Mouse (Mus musculus): Measurements from ENCODE around the gene Mettl22. TPM values are rescaled to one million over a fixed set of nuclear protein-coding genes. Genes with fewer than 3 reads are reported as not detected.

Mettl22 gene
- polyA plus RNA-seq, 2 experiments = 8.6 to 9.0 TPM

DNA sequence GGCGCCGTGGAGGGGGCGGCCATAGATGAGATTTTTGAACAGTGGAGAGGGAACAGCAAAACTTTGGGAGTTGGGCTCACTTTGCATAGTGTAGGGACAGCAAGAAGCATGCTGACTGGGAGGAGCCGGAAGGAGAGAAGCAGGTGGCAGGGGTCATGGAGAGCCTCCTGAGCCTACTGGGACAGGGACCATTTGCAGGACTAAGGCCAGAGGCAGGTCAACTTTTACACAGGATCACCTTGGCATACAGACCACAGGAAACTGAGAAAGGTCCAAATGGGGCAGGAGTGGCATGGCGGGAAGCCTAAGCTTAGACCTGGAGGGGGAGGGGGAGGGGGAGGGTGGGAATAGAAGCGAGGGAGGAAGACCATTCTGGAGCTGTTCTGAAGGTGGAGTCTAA, 62.9 kb downstream of the Mettl22 start:
- Histone ChIP-seq H3K27me3 (ENCODE audit: control insufficient read depth, insufficient read depth, low read length) (no peaks in the 10 kb centered on the region), H3K4me3 (ENCODE audit: insufficient read depth in 1 of 2, low read depth in 2 of 2, low read length in 2 of 2) (no peak overlapping the region), H3K9ac (replicated peaks) (no peak overlapping the region), H3K9me3 (ENCODE audit: control insufficient read depth, low read length) (no peaks in the 10 kb centered on the region), H3K36me3 (replicated peaks; ENCODE audit: control insufficient read depth, insufficient read depth, low read depth) (no peaks in the 10 kb centered on the region), H3K27ac (no peak overlapping the region), H3K4me2 (ENCODE audit: low read depth) (no peak overlapping the region), H3K4me1 (replicated peaks; ENCODE audit: control insufficient read depth in 2 of 2, insufficient read depth in 2 of 2, low read length in 1 of 2) (peaks cover 0 to 2% of the 10 kb centered on the region in 2 experiments; a peak in 1 of 4 replicates)
- TF ChIP-seq EP300 (IDR thresholded peaks at IDR 0.05; ENCODE audit: low read depth) (no peak), CTCF (IDR thresholded peaks at IDR 0.05; ENCODE audit: low read depth) (no peak)
- 67% methylated on average over 6 of the region's 6 CpGs for WGBS (ENCODE audit: insufficient replicate concordance)
- DNase-seq (ENCODE audit: low read depth in 3 of 3, low spot score in 3 of 3) = no peak
- no peak for ATAC-seq (ENCODE audit: insufficient read depth)

DNA sequence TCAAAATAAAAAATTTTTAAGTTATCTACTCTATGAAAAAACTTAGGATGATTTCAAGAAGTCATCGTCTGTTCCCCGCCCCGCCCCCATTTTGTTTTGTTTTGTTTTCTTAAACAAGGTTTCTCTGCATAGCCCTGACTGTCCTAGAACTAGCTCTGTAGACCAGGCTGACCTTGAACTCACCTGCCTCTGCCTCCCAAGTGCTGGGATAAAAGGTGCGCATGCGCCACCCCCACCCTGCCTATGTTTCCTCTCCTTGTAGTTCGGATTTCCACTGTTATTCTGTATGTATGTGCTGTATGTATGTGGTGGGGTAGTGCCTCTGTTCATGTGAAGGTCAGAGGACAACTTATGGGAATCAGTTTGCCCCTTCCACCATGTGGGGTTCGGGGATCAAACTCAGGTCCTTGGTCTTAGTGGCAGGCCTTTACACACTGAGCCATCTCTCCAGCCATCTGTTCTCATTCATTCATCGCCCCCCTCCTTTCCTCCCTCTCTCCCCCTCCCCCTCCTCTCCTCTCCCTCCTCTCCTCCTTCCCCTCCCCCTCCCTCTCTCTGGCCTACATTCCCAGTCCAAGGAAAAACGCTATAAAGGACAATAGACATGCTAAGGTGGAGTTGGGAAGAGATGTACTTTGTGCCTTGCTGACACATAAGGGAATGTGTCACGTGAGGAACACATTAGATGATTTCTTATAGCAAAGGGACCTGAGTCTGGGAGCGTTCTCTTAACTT, 64.0 kb downstream of the Mettl22 start:
- Histone ChIP-seq H3K4me3 (ENCODE audit: insufficient read depth in 1 of 2, low read depth in 2 of 2, low read length in 2 of 2) (no peak overlapping the region), H3K27ac (no peak overlapping the region), H3K27me3 (ENCODE audit: control insufficient read depth, insufficient read depth, low read length) (no peaks in the 10 kb centered on the region), H3K4me1 (replicated peaks; ENCODE audit: control insufficient read depth in 2 of 2, insufficient read depth in 2 of 2, low read length in 1 of 2) (peaks cover 0 to 2% of the 10 kb centered on the region in 2 experiments; a peak in 1 of 4 replicates), H3K9ac (replicated peaks) (no peak overlapping the region), H3K4me2 (ENCODE audit: low read depth) (no peak overlapping the region), H3K36me3 (replicated peaks; ENCODE audit: control insufficient read depth, insufficient read depth, low read depth) (no peaks in the 10 kb centered on the region), H3K9me3 (ENCODE audit: control insufficient read depth, low read length) (no peaks in the 10 kb centered on the region)
- no peak for TF ChIP-seq CTCF (IDR thresholded peaks at IDR 0.05; ENCODE audit: low read depth)
- no peak for TF ChIP-seq EP300 (IDR thresholded peaks at IDR 0.05; ENCODE audit: low read depth)
- DNase-seq (ENCODE audit: low read depth in 3 of 3, low spot score in 3 of 3) (no peak), ATAC-seq (ENCODE audit: insufficient read depth) (no peak)
- 63% methylated on average over 11 of the region's 11 CpGs for WGBS (ENCODE audit: insufficient replicate concordance)

DNA sequence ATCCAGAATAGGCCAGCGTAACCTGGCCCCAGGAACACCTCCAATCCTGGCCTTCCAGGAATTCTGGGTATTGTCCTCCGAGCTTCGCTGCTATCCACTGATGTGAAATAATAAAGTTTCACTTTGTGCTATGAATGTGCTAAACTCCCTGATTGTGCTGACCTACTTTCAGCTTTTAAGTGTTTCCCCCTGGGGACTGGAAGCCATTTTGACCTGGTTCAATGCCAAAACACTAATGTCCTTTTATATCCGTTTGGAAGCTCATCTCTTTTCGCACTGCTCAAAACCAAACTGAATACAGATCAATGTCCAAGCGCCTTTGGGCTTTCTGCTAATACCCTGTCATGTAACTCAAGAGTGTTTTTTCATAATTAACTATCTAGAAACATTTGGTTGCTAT, 64.8 kb downstream of the Mettl22 start:
- Histone ChIP-seq H3K9me3 (ENCODE audit: control insufficient read depth, low read length) (no peaks in the 10 kb centered on the region), H3K27me3 (ENCODE audit: control insufficient read depth, insufficient read depth, low read length) (no peaks in the 10 kb centered on the region), H3K9ac (replicated peaks) (no peak overlapping the region), H3K4me3 (ENCODE audit: insufficient read depth in 1 of 2, low read depth in 2 of 2, low read length in 2 of 2) (no peak overlapping the region), H3K36me3 (replicated peaks; ENCODE audit: control insufficient read depth, insufficient read depth, low read depth) (no peaks in the 10 kb centered on the region), H3K27ac (no peak overlapping the region), H3K4me1 (replicated peaks; ENCODE audit: control insufficient read depth in 2 of 2, insufficient read depth in 2 of 2, low read length in 1 of 2) (peaks cover 0 to 2% of the 10 kb centered on the region in 2 experiments; a peak in 1 of 4 replicates), H3K4me2 (ENCODE audit: low read depth) (no peak overlapping the region)
- TF ChIP-seq EP300 (IDR thresholded peaks at IDR 0.05; ENCODE audit: low read depth) (no peak), CTCF (IDR thresholded peaks at IDR 0.05; ENCODE audit: low read depth) (no peak)
- ATAC-seq (ENCODE audit: insufficient read depth) (no peak), DNase-seq (ENCODE audit: low read depth in 3 of 3, low spot score in 3 of 3) (no peak)
- WGBS (ENCODE audit: insufficient replicate concordance) = 69% methylated on average over 6 of the region's 6 CpGs

DNA sequence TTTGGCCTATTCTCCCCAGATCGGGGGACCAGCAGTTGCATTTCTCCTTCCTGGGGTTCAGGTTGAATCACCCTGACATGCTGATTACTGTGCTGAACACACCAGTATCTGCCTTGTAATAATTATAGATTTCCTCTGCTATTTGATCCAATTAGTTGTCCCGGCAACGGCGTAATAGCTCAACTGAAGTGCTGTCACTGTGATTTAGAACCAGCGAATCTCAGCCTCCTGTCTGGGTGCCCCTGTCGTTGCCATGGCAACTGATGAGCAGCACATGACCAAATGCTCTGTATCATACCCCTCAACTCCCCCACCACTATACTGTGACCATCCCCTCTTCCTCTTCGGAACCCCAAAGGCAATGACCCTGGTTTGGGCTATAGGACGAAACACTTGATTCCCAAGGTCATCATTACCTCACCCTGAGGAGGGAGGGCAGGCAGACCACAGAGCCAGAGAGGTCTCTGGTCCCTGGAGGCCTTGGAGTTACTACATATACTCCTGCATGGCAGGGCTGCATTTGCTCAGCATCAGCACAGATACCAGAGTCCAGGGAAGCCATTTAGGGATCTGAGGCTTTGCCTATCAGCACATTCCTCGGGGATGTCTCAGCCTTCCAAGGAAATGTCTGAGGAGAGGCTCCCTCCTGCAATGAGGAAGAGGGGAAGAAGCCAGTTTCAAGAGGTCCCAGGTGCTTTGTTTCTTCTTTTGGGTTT, 68.7 kb downstream of the Mettl22 start:
- ATAC-seq (ENCODE audit: insufficient read depth) (no peak), DNase-seq (ENCODE audit: low read depth in 3 of 3, low spot score in 3 of 3) (no peak)
- H3K4me1 ChIP-seq (replicated peaks; ENCODE audit: control insufficient read depth in 2 of 2, insufficient read depth in 2 of 2, low read length in 1 of 2) = peaks cover 0 to 2% of the 10 kb centered on the region in 2 experiments; a peak in 1 of 4 replicates
- H3K4me2 ChIP-seq (ENCODE audit: low read depth) = no peak overlapping the region
- H3K27ac ChIP-seq = no peak overlapping the region
- WGBS (ENCODE audit: insufficient replicate concordance) = 53% methylated on average over 9 of the region's 9 CpGs
- no peak overlapping the region for H3K4me3 ChIP-seq (ENCODE audit: insufficient read depth in 1 of 2, low read depth in 2 of 2, low read length in 2 of 2)
- no peaks in the 10 kb centered on the region for H3K9me3 ChIP-seq (ENCODE audit: control insufficient read depth, low read length)
- no peaks in the 10 kb centered on the region for H3K36me3 ChIP-seq (replicated peaks; ENCODE audit: control insufficient read depth, insufficient read depth, low read depth)
- H3K27me3 ChIP-seq (ENCODE audit: control insufficient read depth, insufficient read depth, low read length) = no peaks in the 10 kb centered on the region
- no peak overlapping the region for H3K9ac ChIP-seq (replicated peaks)
- TF ChIP-seq EP300 (IDR thresholded peaks at IDR 0.05; ENCODE audit: low read depth) (no peak), CTCF (IDR thresholded peaks at IDR 0.05; ENCODE audit: low read depth) (no peak)

Other genes with a start within 250 kb of the Mettl22 start
- 0.02 TPM in 1 of 2 replicates, not detected in the other for gene Tmem114, start 45.7 kb upstream of the Mettl22 start, polyA plus RNA-seq (2012; rRNA removed)
- not detected in 2 replicates for gene Tmem114, start 45.7 kb upstream of the Mettl22 start, polyA plus RNA-seq (2014; fragmentation: Nextera tagmentation; extraction: Ambion mirVana)
- 11.9 and 12.8 TPM in 2 replicates for gene Abat, start 42.6 kb downstream of the Mettl22 start, polyA plus RNA-seq (2012; rRNA removed)
- 13.7 and 16.3 TPM in 2 replicates for gene Abat, start 42.6 kb downstream of the Mettl22 start, polyA plus RNA-seq (2014; fragmentation: Nextera tagmentation; extraction: Ambion mirVana)
- 22.1 and 23.0 TPM in 2 replicates for gene Pmm2, start 166.9 kb downstream of the Mettl22 start, polyA plus RNA-seq (2012; rRNA removed)
- gene Pmm2, start 166.9 kb downstream of the Mettl22 start, polyA plus RNA-seq (2014; fragmentation: Nextera tagmentation; extraction: Ambion mirVana) = 25.4 and 25.5 TPM in 2 replicates
- gene Tmem186, start 166.9 kb downstream of the Mettl22 start, polyA plus RNA-seq (2012; rRNA removed) = 6.2 and 7.9 TPM in 2 replicates
- 6.3 and 6.5 TPM in 2 replicates for gene Tmem186, start 166.9 kb downstream of the Mettl22 start, polyA plus RNA-seq (2014; fragmentation: Nextera tagmentation; extraction: Ambion mirVana)
- gene Carhsp1, start 201.4 kb downstream of the Mettl22 start, polyA plus RNA-seq (2012; rRNA removed) = 31.2 and 38.7 TPM in 2 replicates
- gene Carhsp1, start 201.4 kb downstream of the Mettl22 start, polyA plus RNA-seq (2014; fragmentation: Nextera tagmentation; extraction: Ambion mirVana) = 30.8 and 31.3 TPM in 2 replicates
- gene Gm5767, start 210.0 kb downstream of the Mettl22 start, polyA plus RNA-seq (2012; rRNA removed) = 0.07 TPM in 1 of 2 replicates, not detected in the other
- not detected in 2 replicates for gene Gm5767, start 210.0 kb downstream of the Mettl22 start, polyA plus RNA-seq (2014; fragmentation: Nextera tagmentation; extraction: Ambion mirVana)

Data from liver, embryonic 14.5 days (tissue).